Mouse (Mus musculus) Muller cell, postnatal 12 days (primary cell): ENCODE measurements around the gene Ccdc71.

ENCODE experiments used
- DNase-seq: peaks from one replicate; pipeline ENCODE4 v3.0.0-alpha.2; 2015; ENCODE audit errors: inconsistent ontology term

The Ccdc71 gene

GRCm38 (mm10) chr9:108456953-108457352 lies 3.4 kb upstream of the Ccdc71 start:
- no peak for DNase-seq

GRCm38 (mm10) chr9:108459939-108460318 lies 398 bp upstream of the Ccdc71 start:
- DNase-seq, result no peak

- no peak for DNase-seq
Observed at GRCm38 (mm10) chr9:108461181-108461631, 879 bp downstream of the Ccdc71 start, which contains the start of gene Klhdc8b. Gene Klhdc8b (minus strand): TSS chr9:108461581.

- no peak for DNase-seq
Observed at GRCm38 (mm10) chr9:108461675-108462074, 1.3 kb downstream of the Ccdc71 start.

- DNase-seq, result no peak
Observed at GRCm38 (mm10) chr9:108462192-108462591, 1.9 kb downstream of the Ccdc71 start.

- DNase-seq, result no peak
Observed at GRCm38 (mm10) chr9:108463713-108464112, 3.4 kb downstream of the Ccdc71 start.

GRCm38 (mm10) chr9:108466219-108466618 lies 5.9 kb downstream of the Ccdc71 start:
- no peak for DNase-seq

GRCm38 (mm10) chr9:108469430-108469829 lies 9.1 kb downstream of the Ccdc71 start:
- no peak for DNase-seq

- DNase-seq, result no peak
Observed at GRCm38 (mm10) chr9:108469845-108470244, 9.5 kb downstream of the Ccdc71 start.

- DNase-seq, result no peak
Observed at GRCm38 (mm10) chr9:108474528-108474927, 14.2 kb downstream of the Ccdc71 start.

- peak; percentile 89 for DNase-seq
Observed at GRCm38 (mm10) chr9:108478638-108479156, 18.4 kb downstream of the Ccdc71 start.

GRCm38 (mm10) chr9:108479241-108479640 lies 18.9 kb downstream of the Ccdc71 start:
- no peak for DNase-seq

- no peak for DNase-seq
Observed at GRCm38 (mm10) chr9:108479721-108480351, 19.5 kb downstream of the Ccdc71 start, which contains the start of gene Lamb2. Gene Lamb2 (plus strand): TSS chr9:108479736.

- no peak for DNase-seq
Observed at GRCm38 (mm10) chr9:108480813-108481519, 20.6 kb downstream of the Ccdc71 start.

GRCm38 (mm10) chr9:108481520-108482210 lies 21.3 kb downstream of the Ccdc71 start:
- no peak for DNase-seq

GRCm38 (mm10) chr9:108483051-108483790 lies 22.9 kb downstream of the Ccdc71 start:
- DNase-seq, result no peak

GRCm38 (mm10) chr9:108484021-108484420 lies 23.7 kb downstream of the Ccdc71 start:
- no peak for DNase-seq

- DNase-seq, result no peak
Observed at GRCm38 (mm10) chr9:108485301-108485875, 25.1 kb downstream of the Ccdc71 start.

- no peak for DNase-seq
Observed at GRCm38 (mm10) chr9:108486973-108487530, 26.7 kb downstream of the Ccdc71 start.

GRCm38 (mm10) chr9:108488403-108488802 lies 28.1 kb downstream of the Ccdc71 start:
- no peak for DNase-seq

- DNase-seq, result no peak
Observed at GRCm38 (mm10) chr9:108489215-108489614, 28.9 kb downstream of the Ccdc71 start.
